Mouse (Mus musculus): Measurements from ENCODE around the gene Zfhx3. TPM values are rescaled to one million over a fixed set of nuclear protein-coding genes. Genes with fewer than 3 reads are reported as not detected.

Gene Zfhx3
- polyA plus RNA-seq, 1 experiment, result 14.0 TPM

DNA sequence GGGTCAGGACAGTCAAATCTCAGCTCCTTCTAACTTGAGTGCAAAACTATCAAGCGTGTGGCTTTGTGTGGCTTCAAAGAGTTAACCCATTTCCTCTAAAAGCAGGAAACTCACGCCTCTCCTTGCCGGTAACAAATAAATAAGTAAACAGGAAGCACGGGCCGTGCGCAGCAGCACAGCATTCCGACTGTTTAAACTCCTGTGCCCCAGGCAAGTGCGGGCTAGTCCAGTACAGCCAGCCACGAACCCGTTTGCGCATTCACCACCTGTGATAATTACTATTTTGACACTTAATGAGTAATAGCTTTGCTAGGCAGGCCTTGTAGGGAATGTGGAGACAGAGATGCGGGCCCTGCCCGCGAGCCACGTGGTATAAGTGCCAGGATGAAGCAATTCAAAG lies 885.0 kb downstream of the Zfhx3 start:
- Histone ChIP-seq H3K4me1 (ENCODE audit: control insufficient read depth, insufficient read depth, low read length) (peaks cover 6% of the 10 kb centered on the region), H3K27me3 (ENCODE audit: control insufficient read depth, insufficient read depth, low read length, poor library complexity, severe bottlenecking) (no peaks in the 10 kb centered on the region), H3K4me3 (ENCODE audit: low read depth, low read length) (no peak overlapping the region), H3K9me3 (replicated peaks; ENCODE audit: control insufficient read depth, insufficient read depth, low read length, poor library complexity, severe bottlenecking) (no peaks in the 10 kb centered on the region), H3K9ac (ENCODE audit: low read depth, poor library complexity, severe bottlenecking) (no peak overlapping the region), H3K27ac (ENCODE audit: insufficient read depth, low read length) (peak overlapping the region; percentile 27; the same call in 1 of the 2 replicates), H3K36me3 (ENCODE audit: control insufficient read depth, insufficient read depth, low read length, poor library complexity, severe bottlenecking) (no peaks in the 10 kb centered on the region)
- TF ChIP-seq EP300 (IDR thresholded peaks at IDR 0.05; ENCODE audit: insufficient read depth, low read depth, low read length), result peak; percentile 54; the same call in 1 of the 2 replicates
- no peak for TF ChIP-seq CTCF (IDR thresholded peaks at IDR 0.05; ENCODE audit: low read depth, low read length)

DNA sequence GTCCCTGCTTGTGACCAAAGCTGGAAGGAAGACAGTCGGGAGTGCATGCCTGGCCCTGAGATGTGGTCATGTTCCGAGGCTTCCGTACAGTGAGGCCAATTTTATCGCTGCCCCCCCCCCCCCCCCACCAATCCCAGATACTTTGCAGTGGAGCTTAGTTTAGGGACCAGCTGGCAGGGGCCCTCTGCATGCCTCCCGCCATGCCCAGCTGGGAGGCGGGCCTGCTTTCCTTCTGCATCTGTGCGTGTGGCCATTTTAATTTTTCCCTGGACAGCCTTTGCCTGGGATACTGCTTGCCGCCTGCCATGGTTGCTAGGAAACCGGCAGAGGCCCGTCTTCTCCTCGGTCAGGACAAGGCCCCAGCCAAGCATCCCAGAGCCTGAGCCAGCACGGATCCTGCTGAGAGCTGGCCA lies 886.9 kb downstream of the Zfhx3 start:
- Histone ChIP-seq H3K9ac (ENCODE audit: low read depth, poor library complexity, severe bottlenecking) (no peak overlapping the region), H3K27ac (ENCODE audit: insufficient read depth, low read length) (no peak overlapping the region), H3K4me1 (ENCODE audit: control insufficient read depth, insufficient read depth, low read length) (peaks cover 2% of the 10 kb centered on the region), H3K27me3 (ENCODE audit: control insufficient read depth, insufficient read depth, low read length, poor library complexity, severe bottlenecking) (no peaks in the 10 kb centered on the region), H3K9me3 (replicated peaks; ENCODE audit: control insufficient read depth, insufficient read depth, low read length, poor library complexity, severe bottlenecking) (no peaks in the 10 kb centered on the region), H3K36me3 (ENCODE audit: control insufficient read depth, insufficient read depth, low read length, poor library complexity, severe bottlenecking) (no peaks in the 10 kb centered on the region), H3K4me3 (ENCODE audit: low read depth, low read length) (no peak overlapping the region)
- TF ChIP-seq POLR2A (IDR thresholded peaks at IDR 0.05; ENCODE audit: insufficient read depth, low read length) (no peak), CTCF (IDR thresholded peaks at IDR 0.05; ENCODE audit: low read depth, low read length) (no peak), EP300 (IDR thresholded peaks at IDR 0.05; ENCODE audit: insufficient read depth, low read depth, low read length) (no peak)

DNA sequence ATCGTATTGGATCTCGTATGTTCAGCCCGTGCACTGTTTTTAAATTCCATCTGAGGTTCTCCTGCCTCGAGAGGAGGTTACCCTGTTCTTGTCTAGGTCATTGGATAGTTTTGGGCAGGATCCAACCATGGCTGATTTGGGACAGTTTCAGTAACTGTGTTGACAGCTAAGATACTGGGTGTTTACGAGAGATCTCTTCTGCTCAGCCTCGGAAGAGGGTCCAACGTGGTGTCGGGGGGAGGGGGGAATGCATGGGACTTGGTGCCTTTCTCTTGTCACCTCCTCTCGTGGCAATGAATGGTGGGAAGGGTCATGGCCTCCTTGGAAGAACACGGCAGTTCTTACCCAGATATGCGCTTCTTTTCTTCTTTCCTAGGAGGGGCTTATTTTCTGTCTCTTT lies 892.7 kb downstream of the Zfhx3 start:
- no peaks in the 10 kb centered on the region for H3K27me3 ChIP-seq (ENCODE audit: control insufficient read depth, insufficient read depth, low read length, poor library complexity, severe bottlenecking)
- TF ChIP-seq CTCF (IDR thresholded peaks at IDR 0.05; ENCODE audit: low read depth, low read length) (no peak), EP300 (IDR thresholded peaks at IDR 0.05; ENCODE audit: insufficient read depth, low read depth, low read length) (no peak), POLR2A (IDR thresholded peaks at IDR 0.05; ENCODE audit: insufficient read depth, low read length) (no peak)
- H3K4me1 ChIP-seq (ENCODE audit: control insufficient read depth, insufficient read depth, low read length), result no peaks in the 10 kb centered on the region
- no peak overlapping the region for H3K27ac ChIP-seq (ENCODE audit: insufficient read depth, low read length)
- no peaks in the 10 kb centered on the region for H3K36me3 ChIP-seq (ENCODE audit: control insufficient read depth, insufficient read depth, low read length, poor library complexity, severe bottlenecking)
- no peak overlapping the region for H3K9ac ChIP-seq (ENCODE audit: low read depth, poor library complexity, severe bottlenecking)
- no peaks in the 10 kb centered on the region for H3K9me3 ChIP-seq (replicated peaks; ENCODE audit: control insufficient read depth, insufficient read depth, low read length, poor library complexity, severe bottlenecking)
- no peak overlapping the region for H3K4me3 ChIP-seq (ENCODE audit: low read depth, low read length)

DNA sequence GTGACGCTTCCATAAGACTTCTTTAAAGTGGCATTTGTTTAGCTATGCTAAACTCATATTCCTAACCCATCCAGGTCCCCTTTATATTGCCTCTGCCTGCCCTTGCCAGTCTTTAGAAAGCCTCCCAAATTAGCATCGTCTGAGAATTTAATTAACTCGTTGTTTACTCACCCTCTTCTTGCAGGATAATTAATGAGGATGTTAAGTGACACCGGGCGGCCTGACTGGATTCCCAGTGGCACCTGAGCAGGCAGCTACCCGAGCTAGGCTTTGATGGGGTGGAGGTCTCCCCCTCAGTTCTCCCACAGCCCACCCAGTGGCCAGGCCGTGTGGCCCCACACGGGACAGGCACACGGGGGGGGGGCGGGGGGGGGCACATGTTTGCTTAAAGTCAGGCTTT lies 895.3 kb downstream of the Zfhx3 start:
- TF ChIP-seq POLR2A (IDR thresholded peaks at IDR 0.05; ENCODE audit: insufficient read depth, low read length), result no peak
- no peak for TF ChIP-seq EP300 (IDR thresholded peaks at IDR 0.05; ENCODE audit: insufficient read depth, low read depth, low read length)
- no peak for TF ChIP-seq CTCF (IDR thresholded peaks at IDR 0.05; ENCODE audit: low read depth, low read length)
- Histone ChIP-seq H3K9me3 (replicated peaks; ENCODE audit: control insufficient read depth, insufficient read depth, low read length, poor library complexity, severe bottlenecking) (no peaks in the 10 kb centered on the region), H3K4me3 (ENCODE audit: low read depth, low read length) (no peak overlapping the region), H3K9ac (ENCODE audit: low read depth, poor library complexity, severe bottlenecking) (no peak overlapping the region), H3K36me3 (ENCODE audit: control insufficient read depth, insufficient read depth, low read length, poor library complexity, severe bottlenecking) (no peaks in the 10 kb centered on the region), H3K27me3 (ENCODE audit: control insufficient read depth, insufficient read depth, low read length, poor library complexity, severe bottlenecking) (no peaks in the 10 kb centered on the region), H3K4me1 (ENCODE audit: control insufficient read depth, insufficient read depth, low read length) (no peaks in the 10 kb centered on the region), H3K27ac (ENCODE audit: insufficient read depth, low read length) (no peak overlapping the region)

DNA sequence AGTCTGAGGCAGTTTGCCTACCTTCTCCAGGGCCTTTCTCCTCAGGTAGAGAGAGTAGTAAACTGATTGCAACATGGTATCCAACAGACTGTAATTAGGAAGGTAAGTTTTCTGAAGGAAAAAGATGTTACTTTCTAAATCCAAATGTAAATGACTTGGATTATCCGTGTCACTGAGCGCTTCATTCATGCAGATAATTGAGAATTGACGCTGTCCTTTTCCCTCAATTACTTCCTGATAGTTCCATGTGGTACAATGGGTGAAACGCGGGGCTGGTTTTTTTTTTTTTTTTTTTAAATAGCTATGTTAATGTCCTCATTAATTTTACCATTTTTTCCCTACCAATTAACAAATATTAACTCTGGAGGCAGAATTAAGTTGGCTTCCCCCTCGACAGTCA lies 896.3 kb downstream of the Zfhx3 start:
- TF ChIP-seq CTCF (IDR thresholded peaks at IDR 0.05; ENCODE audit: low read depth, low read length) (no peak), POLR2A (IDR thresholded peaks at IDR 0.05; ENCODE audit: insufficient read depth, low read length) (no peak), EP300 (IDR thresholded peaks at IDR 0.05; ENCODE audit: insufficient read depth, low read depth, low read length) (no peak)
- H3K4me3 ChIP-seq (ENCODE audit: low read depth, low read length), result no peak overlapping the region
- no peaks in the 10 kb centered on the region for H3K4me1 ChIP-seq (ENCODE audit: control insufficient read depth, insufficient read depth, low read length)
- no peaks in the 10 kb centered on the region for H3K9me3 ChIP-seq (replicated peaks; ENCODE audit: control insufficient read depth, insufficient read depth, low read length, poor library complexity, severe bottlenecking)
- H3K27ac ChIP-seq (ENCODE audit: insufficient read depth, low read length), result no peak overlapping the region
- no peaks in the 10 kb centered on the region for H3K36me3 ChIP-seq (ENCODE audit: control insufficient read depth, insufficient read depth, low read length, poor library complexity, severe bottlenecking)
- no peaks in the 10 kb centered on the region for H3K27me3 ChIP-seq (ENCODE audit: control insufficient read depth, insufficient read depth, low read length, poor library complexity, severe bottlenecking)
- no peak overlapping the region for H3K9ac ChIP-seq (ENCODE audit: low read depth, poor library complexity, severe bottlenecking)

DNA sequence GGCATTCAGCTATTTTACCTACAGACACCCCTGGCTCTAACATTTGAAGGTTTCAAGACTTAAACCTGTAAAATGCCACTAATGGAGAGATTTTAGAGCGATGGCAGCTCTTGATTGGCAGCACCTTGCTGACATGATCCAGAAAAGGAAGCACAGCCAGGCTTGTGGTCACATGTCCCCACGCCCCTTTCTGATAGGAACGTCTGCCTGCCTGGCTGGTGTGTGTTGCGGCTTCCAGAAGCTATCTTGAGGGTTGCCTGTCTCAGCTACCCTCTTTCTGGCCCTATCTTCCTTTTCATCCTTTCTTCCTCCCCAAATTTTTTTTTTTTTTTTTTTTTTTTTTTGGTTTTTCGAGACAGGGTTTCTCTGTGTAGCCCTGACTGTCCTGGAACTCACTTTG lies 899.9 kb downstream of the Zfhx3 start:
- H3K4me3 ChIP-seq (ENCODE audit: low read depth, low read length), result no peak overlapping the region
- no peaks in the 10 kb centered on the region for H3K27me3 ChIP-seq (ENCODE audit: control insufficient read depth, insufficient read depth, low read length, poor library complexity, severe bottlenecking)
- H3K4me1 ChIP-seq (ENCODE audit: control insufficient read depth, insufficient read depth, low read length), result no peaks in the 10 kb centered on the region
- H3K36me3 ChIP-seq (ENCODE audit: control insufficient read depth, insufficient read depth, low read length, poor library complexity, severe bottlenecking), result no peaks in the 10 kb centered on the region
- TF ChIP-seq EP300 (IDR thresholded peaks at IDR 0.05; ENCODE audit: insufficient read depth, low read depth, low read length), result no peak
- no peak for TF ChIP-seq CTCF (IDR thresholded peaks at IDR 0.05; ENCODE audit: low read depth, low read length)
- no peak for TF ChIP-seq POLR2A (IDR thresholded peaks at IDR 0.05; ENCODE audit: insufficient read depth, low read length)
- H3K9ac ChIP-seq (ENCODE audit: low read depth, poor library complexity, severe bottlenecking), result no peak overlapping the region
- no peak overlapping the region for H3K27ac ChIP-seq (ENCODE audit: insufficient read depth, low read length)
- no peaks in the 10 kb centered on the region for H3K9me3 ChIP-seq (replicated peaks; ENCODE audit: control insufficient read depth, insufficient read depth, low read length, poor library complexity, severe bottlenecking)
